Mouse (Mus musculus) brown adipose tissue, adult 24 weeks (tissue): ENCODE results near the gene Pam. TPM values are rescaled to one million over a fixed set of nuclear protein-coding genes. Genes with fewer than 3 reads are reported as not detected.

Experiments used
- H3K27ac ChIP-seq: fragments of 200-500 bp; replicated peaks from 2 replicates; pipeline ENCODE4 v1.5.1; 2012; ENCODE audit warnings: low read depth, mild to moderate bottlenecking, low read length
- H3K4me1 ChIP-seq: fragments of 200-500 bp; 2 replicates; pipeline ENCODE4 v1.6.1; 2012; ENCODE audit warnings: low read length, mixed read lengths; ENCODE audit not compliant: control insufficient read depth, insufficient read depth, insufficient read length
- H3K4me3 ChIP-seq: fragments of 200-500 bp; 2 replicates; pipeline ENCODE4 v1.5.1; 2012; ENCODE audit warnings: low read depth, mild to moderate bottlenecking, low read length, moderate library complexity; ENCODE audit not compliant: insufficient read depth
- polyA plus RNA-seq: library from polyadenylated mRNA; stranded (reverse); fragments of >200 nt; gene quantifications from 2 replicates; pipeline ENCODE4 v1.2.4, GENCODE M21; 2012; ENCODE audit not compliant: missing spikeins, insufficient read depth, insufficient read length

The Pam gene
- polyA plus RNA-seq, 1 experiment: 18.2 TPM

DNA sequence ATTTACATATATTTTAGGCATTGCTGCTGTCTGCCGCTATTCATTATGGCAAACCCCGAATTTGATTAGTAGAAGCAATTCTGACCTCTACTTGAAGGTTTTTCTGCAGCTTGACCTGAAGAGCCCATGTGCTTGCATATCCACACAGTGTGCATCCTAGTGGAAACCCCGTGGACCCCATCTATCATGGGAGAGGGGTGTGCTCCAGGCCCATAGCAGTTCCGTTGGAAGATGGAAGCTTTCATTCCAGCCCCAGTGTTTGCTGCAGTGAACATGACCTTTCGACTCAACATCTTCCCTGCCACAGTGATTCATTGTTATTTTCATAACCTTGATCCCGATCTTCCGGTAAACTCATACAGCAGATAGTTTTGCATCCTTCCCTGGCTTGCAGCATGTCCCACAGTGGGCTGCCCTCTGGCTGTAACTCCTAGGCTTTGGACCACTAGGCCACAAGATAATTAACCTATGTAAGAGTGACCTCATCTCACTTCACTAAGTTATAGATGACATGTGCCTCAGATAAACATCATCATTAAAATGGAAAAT lies 191.5 kb downstream of the Pam start:
- H3K4me3 ChIP-seq: no peak overlapping the region
- H3K27ac ChIP-seq: no peak overlapping the region
- H3K4me1 ChIP-seq: no peaks in the 10 kb centered on the region

- H3K4me1 ChIP-seq: no peaks in the 10 kb centered on the region
- no peak overlapping the region for H3K27ac ChIP-seq
- H3K4me3 ChIP-seq: no peak overlapping the region
Observed at GRCm38 (mm10) chr1:97902830-97903229, 192.6 kb downstream of the Pam start.

DNA sequence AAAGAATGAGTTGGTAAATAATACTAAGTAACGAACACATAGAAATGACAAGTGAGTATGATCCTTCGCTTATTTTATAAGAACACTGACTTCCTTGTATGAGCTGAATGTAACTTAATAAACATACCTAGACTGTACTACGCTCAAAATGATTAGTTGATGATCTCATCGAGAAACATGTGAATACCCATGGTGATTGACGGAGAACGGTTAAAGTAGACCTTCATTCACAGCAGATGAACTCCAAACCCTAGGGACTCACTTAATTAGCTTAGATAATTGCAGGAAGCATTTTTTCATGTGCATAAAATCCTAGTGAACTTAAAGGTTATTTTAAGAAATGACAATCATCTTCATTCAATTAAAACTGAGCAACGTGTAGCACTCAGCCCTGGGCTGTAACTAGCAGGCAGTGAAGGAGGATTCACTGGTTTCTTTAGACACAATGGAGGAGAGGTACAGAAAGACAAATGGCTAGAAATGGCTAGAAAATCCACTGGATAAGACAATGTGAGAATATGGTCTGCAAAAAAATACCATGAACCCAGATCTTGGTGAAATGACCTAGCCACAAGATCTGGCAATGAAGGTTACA lies 194.8 kb downstream of the Pam start:
- Histone ChIP-seq H3K4me1 (no peaks in the 10 kb centered on the region), H3K27ac (no peak overlapping the region), H3K4me3 (no peak overlapping the region)

- no peak overlapping the region for H3K4me3 ChIP-seq
- no peak overlapping the region for H3K27ac ChIP-seq
- no peaks in the 10 kb centered on the region for H3K4me1 ChIP-seq
Observed at GRCm38 (mm10) chr1:97887511-97887910, 207.9 kb downstream of the Pam start.

DNA sequence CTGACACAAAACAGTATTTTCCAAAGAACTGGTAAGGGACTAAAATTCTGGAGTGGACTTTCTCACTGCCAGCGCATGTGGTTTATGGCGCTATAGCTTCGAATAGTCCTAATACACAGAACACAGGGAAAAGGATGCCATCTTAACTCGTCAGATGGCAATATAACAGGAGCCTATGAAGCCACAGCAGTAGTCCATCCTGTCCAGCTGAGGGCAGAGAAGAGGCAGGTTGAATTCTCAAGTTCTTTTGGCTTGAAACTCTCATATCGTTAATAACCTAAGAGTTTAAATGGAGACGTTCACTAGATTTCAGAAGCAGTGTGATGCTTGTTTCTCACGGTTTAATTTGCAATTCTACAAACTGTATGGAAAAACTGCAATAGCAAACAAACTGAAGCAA lies 211.9 kb downstream of the Pam start:
- no peak overlapping the region for H3K27ac ChIP-seq
- no peak overlapping the region for H3K4me3 ChIP-seq
- H3K4me1 ChIP-seq: no peaks in the 10 kb centered on the region

- Histone ChIP-seq H3K4me3 (no peak overlapping the region), H3K4me1 (no peaks in the 10 kb centered on the region), H3K27ac (no peak overlapping the region)
Observed at GRCm38 (mm10) chr1:97877037-97877436, 218.4 kb downstream of the Pam start.

DNA sequence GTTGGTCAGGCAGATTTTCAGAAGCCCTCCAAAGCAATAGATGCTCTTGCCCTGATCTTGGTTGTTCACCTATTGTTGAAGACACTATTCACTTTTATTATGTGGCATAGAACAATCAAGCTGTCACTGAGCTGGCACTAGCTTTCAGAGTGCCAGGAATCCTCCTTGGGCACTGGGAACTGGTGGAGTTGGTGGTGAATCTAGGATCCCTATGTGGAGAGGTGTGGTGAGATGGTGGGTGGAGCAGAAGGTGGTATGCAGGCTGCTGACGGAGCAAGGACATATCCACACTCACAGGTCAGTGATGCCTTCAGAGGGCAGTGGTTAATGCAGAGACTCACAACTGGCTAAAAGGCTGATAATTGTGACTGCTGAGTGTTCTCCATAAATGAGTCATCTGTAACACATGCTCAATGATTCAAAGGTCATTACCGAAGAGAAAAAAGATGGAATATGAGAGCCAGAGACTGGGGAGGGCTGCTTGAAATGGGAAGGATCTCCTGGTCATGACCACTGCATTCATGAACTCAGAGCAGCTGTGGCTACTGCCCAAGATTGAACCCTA lies 221.9 kb downstream of the Pam start:
- H3K4me3 ChIP-seq: no peak overlapping the region
- H3K27ac ChIP-seq: no peak overlapping the region
- no peaks in the 10 kb centered on the region for H3K4me1 ChIP-seq

DNA sequence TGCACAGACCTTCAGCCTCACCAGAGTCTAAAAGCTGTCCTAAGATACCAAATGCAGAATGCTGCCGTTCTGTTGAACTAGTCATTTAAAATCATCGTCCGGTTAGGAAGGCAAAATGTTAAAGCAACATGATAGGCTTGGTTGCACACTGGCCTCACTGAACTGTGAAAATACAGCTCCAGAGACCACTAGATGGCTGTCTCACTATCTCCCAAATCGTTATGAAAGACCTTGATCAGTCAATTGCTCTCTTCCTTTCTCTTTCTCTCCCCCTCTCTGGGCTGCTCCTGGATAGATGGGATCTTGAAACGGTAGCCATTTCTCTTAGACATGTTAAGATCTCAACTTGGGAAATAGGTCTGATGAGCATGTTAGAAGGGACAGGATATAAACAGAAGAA lies 223.0 kb downstream of the Pam start:
- Histone ChIP-seq H3K4me1 (no peaks in the 10 kb centered on the region), H3K27ac (no peak overlapping the region), H3K4me3 (no peak overlapping the region)

- H3K4me3 ChIP-seq: no peak overlapping the region
- no peaks in the 10 kb centered on the region for H3K4me1 ChIP-seq
- H3K27ac ChIP-seq: no peak overlapping the region
Observed at GRCm38 (mm10) chr1:97872072-97872471, 223.4 kb downstream of the Pam start.

DNA sequence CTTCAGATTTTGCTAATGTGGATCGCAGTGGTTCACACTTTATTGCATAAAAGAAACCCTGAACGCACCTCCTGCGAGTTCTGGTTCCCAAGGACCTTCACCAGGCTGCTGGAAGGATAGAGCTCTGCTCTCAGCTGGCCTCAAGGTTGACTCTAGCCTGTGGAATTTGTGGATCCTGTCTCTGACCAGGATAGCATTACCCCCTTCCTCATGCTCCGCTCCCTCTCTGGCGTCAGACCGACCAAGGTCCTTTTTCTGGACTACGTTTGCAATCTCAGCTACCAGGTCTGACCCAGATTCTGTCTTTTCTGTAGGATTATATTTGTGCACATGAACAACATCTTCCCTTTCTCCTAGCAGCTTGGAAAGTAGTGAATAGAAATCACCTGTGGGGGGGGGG lies 231.3 kb downstream of the Pam start:
- Histone ChIP-seq H3K4me1 (no peaks in the 10 kb centered on the region), H3K27ac (no peak overlapping the region), H3K4me3 (no peak overlapping the region)

- Histone ChIP-seq H3K4me1 (no peaks in the 10 kb centered on the region), H3K4me3 (no peak overlapping the region), H3K27ac (no peak overlapping the region)
Observed at GRCm38 (mm10) chr1:97863140-97863539, 232.3 kb downstream of the Pam start.

GRCm38 (mm10) chr1:97862734-97863133 lies 232.7 kb downstream of the Pam start:
- Histone ChIP-seq H3K27ac (no peak overlapping the region), H3K4me1 (no peaks in the 10 kb centered on the region), H3K4me3 (no peak overlapping the region)

DNA sequence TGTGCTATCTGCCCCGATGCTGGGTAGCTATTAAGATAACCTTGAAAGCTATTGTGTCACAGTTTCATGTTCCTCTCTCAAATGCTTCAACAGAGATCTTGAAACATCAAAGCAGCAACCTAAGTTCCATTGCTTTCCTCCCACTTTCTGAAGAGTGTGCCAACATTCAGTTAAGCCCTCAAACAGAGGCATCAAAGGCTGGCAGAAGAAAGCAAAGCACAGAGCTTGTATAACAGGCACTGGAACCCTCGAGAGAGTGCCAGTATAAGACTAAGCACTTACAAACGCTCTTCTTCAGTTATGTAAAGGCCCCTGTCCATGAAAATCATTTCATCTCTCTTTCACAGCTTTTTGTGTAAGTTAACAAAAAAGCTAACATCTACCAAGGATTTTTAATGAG lies 241.2 kb downstream of the Pam start:
- no peak overlapping the region for H3K4me3 ChIP-seq
- no peaks in the 10 kb centered on the region for H3K4me1 ChIP-seq
- no peak overlapping the region for H3K27ac ChIP-seq

DNA sequence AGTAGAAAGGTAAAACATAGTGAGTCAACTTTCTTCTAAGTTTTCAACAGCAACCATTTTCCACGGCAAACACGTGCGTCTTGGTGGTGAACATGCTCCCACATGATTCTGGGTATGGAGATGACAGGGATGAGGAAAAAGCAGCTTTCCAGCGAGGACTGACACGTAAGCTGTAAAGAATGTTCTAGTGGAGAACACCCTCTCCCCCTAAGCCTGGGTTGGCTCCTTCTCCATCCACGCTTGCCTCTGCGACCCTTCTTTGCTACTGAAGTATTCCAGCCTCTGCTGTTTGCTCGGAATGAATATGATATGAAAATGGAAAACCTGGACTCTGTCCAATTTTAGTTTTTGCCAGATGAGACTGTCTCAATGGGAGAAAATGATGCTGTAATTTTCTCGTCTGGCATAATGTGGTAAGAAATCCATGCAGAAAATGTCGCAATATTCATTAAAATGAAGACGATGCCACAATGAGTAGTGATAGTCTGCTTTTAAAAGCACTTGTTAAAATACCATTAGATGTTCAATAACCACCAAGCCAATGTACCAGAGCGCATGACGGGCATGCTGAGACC lies 243.8 kb downstream of the Pam start:
- Histone ChIP-seq H3K27ac (no peak overlapping the region), H3K4me1 (no peaks in the 10 kb centered on the region), H3K4me3 (no peak overlapping the region)

- H3K27ac ChIP-seq: no peak overlapping the region
- no peaks in the 10 kb centered on the region for H3K4me1 ChIP-seq
- no peak overlapping the region for H3K4me3 ChIP-seq
Observed at GRCm38 (mm10) chr1:97848601-97849241, 246.7 kb downstream of the Pam start.
